Mouse (Mus musculus): Measurements from ENCODE around the gene Ttll3.

Ttll3 gene

GRCm38 (mm10) chr6:113458635-113459034 lies 69.6 kb downstream of the Ttll3 start:
- DNase-seq (ENCODE audit: low spot score): no peak

- DNase-seq (ENCODE audit: low spot score): no peak
These were observed 75.0 kb downstream of the Ttll3 start for GRCm38 (mm10) chr6:113464040-113464439.
